9 mouse cellular contexts compared by ENCODE assay signal in genomic region chr2:26202849-26203475, GRCm38 (mm10). TPM values are rescaled to one million over a fixed set of nuclear protein-coding genes. Genes with fewer than 3 reads are reported as not detected.
DNase-seq lines count a peak whose midpoint lies in the region; ATAC-seq and TF ChIP-seq lines count a peak whose summit lies in the region.
"Had no signal": no experiment of that assay in that cellular context is flagged by ENCODE, and none has a peak within 500 bp of the region (broad histone marks: within the 10 kb centered on the region; RNA-seq: fewer than 3 reads in every experiment).

No protein-coding gene starts in this region.

- WGBS in cerebellum, adult 2 months = 5% methylated on average over 36 of the region's 36 CpGs
- WGBS in hindbrain, postnatal 0 days = 2% methylated on average over 36 of the region's 36 CpGs
- WGBS in olfactory bulb, adult 2 months = 5% methylated on average over 36 of the region's 36 CpGs

- DNase-seq in cerebellum, adult 2 months = peak; percentile 28 to 44
- no peak for DNase-seq in cerebellum, adult 9-10 months
- peak; percentile 47 for DNase-seq in retina, postnatal 1 day
- no peak for DNase-seq in retina, embryonic 14.5 days (ENCODE audit: low spot score)
- DNase-seq in hindbrain, postnatal 0 days (ENCODE audit: low spot score) = no peak
- DNase-seq in urinary bladder, postnatal 10 days (ENCODE audit: low spot score) = no peak

- no peak for TF ChIP-seq POLR2A in cerebellum, adult 2 months (IDR thresholded peaks at IDR 0.05; ENCODE audit: borderline replicate concordance, insufficient read depth, low read length)
- no peak for TF ChIP-seq POLR2A in olfactory bulb, adult 2 months (IDR thresholded peaks at IDR 0.05; ENCODE audit: insufficient read depth, low read depth, low read length)

- no peaks in the 10 kb centered on the region for H3K9me3 ChIP-seq in hindbrain, postnatal 0 days (ENCODE audit: low read length)

- peak overlapping the region; percentile 49 for H3K4me2 ChIP-seq in hindbrain, postnatal 0 days (ENCODE audit: low read depth, low read length)

- H3K4me1 ChIP-seq in cerebellum, adult 2 months (ENCODE audit: control insufficient read depth, insufficient read depth, low read length) = no peaks in the 10 kb centered on the region
- 0 out of 2 replicates have a peak, but pooled peaks cover 5% of the 10 kb centered on the region for H3K4me1 ChIP-seq in hindbrain, postnatal 0 days (ENCODE audit: insufficient read depth, low read length)
- peaks cover 23% of the 10 kb centered on the region for H3K4me1 ChIP-seq in olfactory bulb, adult 2 months (ENCODE audit: control insufficient read depth, insufficient read depth, low read length)

- no peak overlapping the region for H3K9ac ChIP-seq in hindbrain, postnatal 0 days (replicated peaks; ENCODE audit: low read length)

- no peaks in the 10 kb centered on the region for H3K27me3 ChIP-seq in cerebellum, adult 2 months (ENCODE audit: control insufficient read depth, insufficient read depth, low read length)
- peaks cover 89% of the 10 kb centered on the region for H3K27me3 ChIP-seq in hindbrain, postnatal 0 days (ENCODE audit: insufficient read depth, low read length)

- ATAC-seq in hindbrain, postnatal 0 days = no peak
- no peak for ATAC-seq in megakaryocyte, adult 5-6 weeks (ENCODE audit: poor library complexity, severe bottlenecking)

- no peaks in the 10 kb centered on the region for H3K36me3 ChIP-seq in hindbrain, postnatal 0 days (ENCODE audit: insufficient read depth, low read length)

- no peak overlapping the region for H3K27ac ChIP-seq in cerebellum, adult 2 months (ENCODE audit: insufficient read depth, low read length)
- no peak overlapping the region for H3K27ac ChIP-seq in hindbrain, postnatal 0 days
- no peak overlapping the region for H3K27ac ChIP-seq in olfactory bulb, adult 2 months (ENCODE audit: insufficient read depth, low read depth, low read length)

- TF ChIP-seq CTCF in cerebellum, adult 2 months (IDR thresholded peaks at IDR 0.05; ENCODE audit: borderline replicate concordance, insufficient read depth, low read depth, low read length) = no peak
- TF ChIP-seq CTCF in hindbrain, postnatal 0 days (IDR thresholded peaks at IDR 0.05; ENCODE audit: low read depth) = no peak
- TF ChIP-seq CTCF in olfactory bulb, adult 2 months (IDR thresholded peaks at IDR 0.05; ENCODE audit: insufficient read depth, low read depth, low read length) = no peak

- H3K4me3 ChIP-seq in cerebellum, adult 2 months (replicated peaks; ENCODE audit: insufficient read depth, low read depth, low read length) = peak overlapping the region; percentile 46
- H3K4me3 ChIP-seq in hindbrain, postnatal 0 days (ENCODE audit: low read length) = peak overlapping the region; percentile 22
- peak overlapping the region; percentile 17; the same call in 1 of the 2 replicates for H3K4me3 ChIP-seq in olfactory bulb, adult 2 months (ENCODE audit: insufficient read depth, low read depth, low read length)

RNA-seq across cellular contexts. Expression of gene Lhx3, which starts 5.1 kb away (rescaled TPM):
- 1.1 and 1.3 TPM in 2 replicates for polyA plus RNA-seq in cerebellum, adult 2 months (2012; rRNA removed)
- total RNA-seq in hindbrain, postnatal 0 days (2014; rRNA removed) = 2.3 and 7.8 TPM in 2 replicates
- 2.2 and 3.2 TPM in 2 replicates for polyA plus RNA-seq in hindbrain, postnatal 0 days (2015; fragmentation: Nextera tagmentation; extraction: Ambion mirVana)
- polyA plus RNA-seq in olfactory bulb, adult 2 months (2012; ENCODE audit: insufficient read depth, insufficient read length, low replicate concordance, missing spikeins) = not detected in 2 replicates
- total RNA-seq in megakaryocyte, adult 5-6 weeks (2015) = not detected in 2 replicates
- not detected in 2 replicates for total RNA-seq in megakaryocyte, adult 5-6 weeks (2017)
- polyA plus RNA-seq: intestine, embryonic 14.5 days had no signal

RNA-seq across cellular contexts. Expression of gene Qsox2, which starts 34.4 kb away (rescaled TPM):
- polyA plus RNA-seq in cerebellum, adult 2 months (2012; rRNA removed) = 20.7 and 24.3 TPM in 2 replicates
- 20.5 and 24.5 TPM in 2 replicates for total RNA-seq in hindbrain, postnatal 0 days (2014; rRNA removed)
- polyA plus RNA-seq in hindbrain, postnatal 0 days (2015; fragmentation: Nextera tagmentation; extraction: Ambion mirVana) = 8.8 and 9.4 TPM in 2 replicates
- not detected in 2 replicates for polyA plus RNA-seq in olfactory bulb, adult 2 months (2012; ENCODE audit: insufficient read depth, insufficient read length, low replicate concordance, missing spikeins)
- 3.5 and 4.7 TPM in 2 replicates for total RNA-seq in megakaryocyte, adult 5-6 weeks (2015)
- 1.9 and 2.5 TPM in 2 replicates for total RNA-seq in megakaryocyte, adult 5-6 weeks (2017)

Comparison
In these comparisons a context has a peak if more than half of its experiments do, and no peak if none do; other contexts are left out.
1. DNase-seq: peak in cerebellum, adult 2 months (2 of 2) and retina, postnatal 1 day (single experiment); none in cerebellum, adult 9-10 months (single experiment), retina, embryonic 14.5 days (single experiment), hindbrain, postnatal 0 days (single experiment) and urinary bladder, postnatal 10 days (single experiment).
2. Peak in every context shown above with its lines, with median percentiles within 50 percentile points of each other: H3K4me3 ChIP-seq.